Mouse (Mus musculus) frontal cortex, adult 2 months (tissue): ENCODE measurements around the gene Gm16440. TPM values are rescaled to one million over a fixed set of nuclear protein-coding genes. Genes with fewer than 3 reads are reported as not detected.
"Not testable (repeated sequence)": the region's sequence is repeated elsewhere in the genome, so short reads cannot be mapped to it uniquely, and the experiment has no call there.

Experiments
- DNase-seq, 2 experiments: peaks; one replicate each; pipeline ENCODE4 v3.0.0; 2022; ENCODE audit warnings: low spot score in 1 of 2; ENCODE audit errors: extremely low spot score in 1 of 2
- polyA plus RNA-seq: library from polyadenylated mRNA; depleted of rRNA; stranded (reverse); fragments of >200 nt; gene quantifications from 2 replicates; pipeline ENCODE4 v1.2.3, GENCODE M21; 2012; rRNA removed

Gene Gm16440
- not detected in 2 replicates for polyA plus RNA-seq

DNA sequence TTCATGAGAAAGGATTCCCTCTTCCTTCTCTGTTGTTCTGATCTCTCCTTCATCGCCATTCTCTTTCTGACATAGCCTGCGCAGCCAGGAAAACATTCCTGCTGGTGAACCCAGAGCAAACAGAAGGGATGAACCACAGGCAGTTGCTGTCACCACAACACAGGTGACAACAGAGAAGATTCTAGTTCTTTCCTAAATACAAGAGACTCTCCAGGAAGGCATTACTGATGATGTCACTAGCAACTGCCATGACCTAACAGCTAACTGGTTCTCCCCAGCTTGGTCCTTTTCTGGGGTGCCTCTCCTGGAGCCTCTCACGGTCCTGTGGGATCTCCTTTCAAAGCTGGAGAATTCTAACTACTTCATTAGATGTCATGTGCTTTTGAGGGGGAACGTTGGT, at the start of gene Gm16440:
Gene Gm16440 (minus strand): TSS at position 101 of the 400 bp plus-strand sequence.
- not testable (repeated sequence) for DNase-seq

GRCm38 (mm10) chr14:6426766-6427165, 36.6 kb upstream of the Gm16440 start:
- DNase-seq, result not testable (repeated sequence)

GRCm38 (mm10) chr14:6426353-6426752, 36.2 kb upstream of the Gm16440 start:
- DNase-seq, result not testable (repeated sequence)

DNA sequence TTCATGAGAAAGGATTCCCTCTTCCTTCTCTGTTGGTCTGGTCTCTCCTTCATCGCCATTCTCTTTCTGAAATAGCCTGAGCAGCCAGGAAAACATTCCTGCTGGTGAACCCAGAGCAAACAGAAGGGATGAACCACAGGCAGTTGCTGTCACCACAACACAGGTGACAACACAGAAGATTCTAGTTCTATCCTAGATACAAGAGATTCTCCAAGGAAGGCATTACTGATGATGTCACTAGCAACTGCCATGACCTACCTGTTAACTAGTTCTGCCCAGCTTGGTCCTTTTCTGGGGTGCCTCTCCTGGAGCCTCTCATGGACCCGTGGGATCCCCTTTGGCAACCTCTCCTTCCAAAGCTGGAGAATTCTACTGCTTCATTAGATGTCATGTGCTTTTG, 22.3 kb upstream of the Gm16440 start, which contains the start of gene Gm3591:
Gene Gm3591 (minus strand): TSS at position 101 of the 400 bp plus-strand sequence.
- DNase-seq, result not testable (repeated sequence)

- DNase-seq, result not testable (repeated sequence)
These were observed 46.5 kb downstream of the Gm16440 start, which contains the start of gene Gm3618 for GRCm38 (mm10) chr14:6343578-6343977. Gene Gm3618 (minus strand): TSS chr14:6343678.

Other genes with a start within 250 kb of the Gm16440 start
- not detected in 2 replicates for gene Gm21560, start 171.0 kb downstream of the Gm16440 start, polyA plus RNA-seq
- gene Gm3411, start 103.1 kb downstream of the Gm16440 start, polyA plus RNA-seq, result 0.28 and 0.42 TPM in 2 replicates
- gene Gm21103, start 85.5 kb downstream of the Gm16440 start, polyA plus RNA-seq, result not detected in 2 replicates
- not detected in 2 replicates for gene Gm3618, start 46.6 kb downstream of the Gm16440 start, polyA plus RNA-seq
- gene Gm3591, start 22.2 kb upstream of the Gm16440 start, polyA plus RNA-seq, result 0.76 and 1.0 TPM in 2 replicates
- gene Gm3594, start 54.3 kb upstream of the Gm16440 start, polyA plus RNA-seq, result not detected in 2 replicates
- gene Gm8356, start 147.0 kb upstream of the Gm16440 start, polyA plus RNA-seq, result not detected in 2 replicates
- gene Gm3629, start 200.3 kb upstream of the Gm16440 start, polyA plus RNA-seq, result 0.38 and 0.40 TPM in 2 replicates
- gene Gm3460, start 232.1 kb upstream of the Gm16440 start, polyA plus RNA-seq, result 0.54 and 0.82 TPM in 2 replicates